Mouse (Mus musculus): ENCODE results near the gene Sema3b. TPM values are rescaled to one million over a fixed set of nuclear protein-coding genes. Genes with fewer than 3 reads are reported as not detected.

Gene Sema3b
- total and polyA plus RNA-seq, 2 experiments from 2014 or later = 4.0 to 16.7 TPM

GRCm38 (mm10) chr9:107643544-107644214 is 34.6 kb upstream of the Sema3b start:
- H3K4me2 ChIP-seq (ENCODE audit: low read depth, low read length, poor library complexity, severe bottlenecking) = peak overlapping the region; percentile 50; the same call in 1 of the 2 replicates

DNA sequence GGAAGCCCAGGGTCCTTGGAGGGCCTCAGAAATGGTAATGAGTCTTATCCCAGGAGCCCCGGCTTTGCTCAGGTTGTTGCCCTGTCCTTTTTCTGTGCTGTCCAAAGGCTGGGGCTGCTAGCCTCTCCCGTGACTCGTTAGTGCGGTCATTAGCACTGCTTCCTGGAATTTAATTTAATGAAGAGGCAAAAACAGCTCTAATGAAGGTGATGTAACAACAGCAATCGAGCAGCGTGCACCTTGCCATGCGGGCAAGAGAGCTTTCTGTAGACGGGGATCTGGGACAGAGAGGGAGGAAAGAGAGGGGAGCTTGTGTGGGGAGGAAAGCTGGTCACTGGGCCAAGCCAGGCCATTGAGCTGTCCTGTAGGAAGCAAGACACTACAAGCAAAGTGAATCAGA is 32.6 kb upstream of the Sema3b start:
- no peak overlapping the region for H3K4me3 ChIP-seq (ENCODE audit: low read depth, low read length)
- ATAC-seq (ENCODE audit: low FRiP score) = no peak

More at GRCm38 (mm10) chr9:107643544-107644214, 34.6 kb upstream of the Sema3b start:
- TF ChIP-seq CTCF (IDR thresholded peaks at IDR 0.05) = no peak
- no peaks in the 10 kb centered on the region for H3K9me3 ChIP-seq (ENCODE audit: low read length)
- H3K27ac ChIP-seq (ENCODE audit: low read depth, low read length) = no peak overlapping the region; the same call in 1 of the 2 replicates
- DNase-seq (ENCODE audit: low spot score) = no peak
- 0 out of 2 replicates have a peak overlapping the region, but pooled peaks have one; percentile 37 for H3K9ac ChIP-seq (replicated peaks; ENCODE audit: low read length, poor library complexity, severe bottlenecking)
- 93% methylated on average over 13 of the region's 13 CpGs for WGBS
- H3K36me3 ChIP-seq (ENCODE audit: insufficient read depth, low read length) = no peaks in the 10 kb centered on the region
- ATAC-seq (ENCODE audit: low FRiP score) = no peak
- H3K4me1 ChIP-seq (ENCODE audit: insufficient read depth, low read length) = 0 out of 2 replicates have a peak, but pooled peaks cover 2% of the 10 kb centered on the region
- no peaks in the 10 kb centered on the region for H3K27me3 ChIP-seq (ENCODE audit: insufficient read depth, low read length)
- H3K4me3 ChIP-seq (ENCODE audit: low read depth, low read length) = no peak overlapping the region

GRCm38 (mm10) chr9:107640257-107640772 is 31.3 kb upstream of the Sema3b start:
- Histone ChIP-seq H3K9ac (replicated peaks; ENCODE audit: low read length, poor library complexity, severe bottlenecking) (no peak overlapping the region), H3K27ac (ENCODE audit: low read depth, low read length) (no peak overlapping the region), H3K4me3 (ENCODE audit: low read depth, low read length) (no peak overlapping the region), H3K9me3 (ENCODE audit: low read length) (no peaks in the 10 kb centered on the region), H3K36me3 (ENCODE audit: insufficient read depth, low read length) (no peaks in the 10 kb centered on the region), H3K4me1 (ENCODE audit: insufficient read depth, low read length) (peaks cover 7% of the 10 kb centered on the region; the same call in 1 of the 2 replicates), H3K27me3 (ENCODE audit: insufficient read depth, low read length) (no peaks in the 10 kb centered on the region), H3K4me2 (ENCODE audit: low read depth, low read length, poor library complexity, severe bottlenecking) (no peak overlapping the region)
- no peak for TF ChIP-seq CTCF (IDR thresholded peaks at IDR 0.05)
- ATAC-seq (ENCODE audit: low FRiP score) = no peak
- WGBS = 30% methylated on average over 7 of the region's 8 CpGs
- DNase-seq (ENCODE audit: low spot score) = no peak

More for the DNA sequence above, 32.6 kb upstream of the Sema3b start:
- Histone ChIP-seq H3K4me2 (ENCODE audit: low read depth, low read length, poor library complexity, severe bottlenecking) (no peak overlapping the region), H3K9ac (replicated peaks; ENCODE audit: low read length, poor library complexity, severe bottlenecking) (no peak overlapping the region), H3K27ac (ENCODE audit: low read depth, low read length) (no peak overlapping the region), H3K27me3 (ENCODE audit: insufficient read depth, low read length) (no peaks in the 10 kb centered on the region), H3K4me1 (ENCODE audit: insufficient read depth, low read length) (peaks cover 7% of the 10 kb centered on the region; the same call in 1 of the 2 replicates), H3K9me3 (ENCODE audit: low read length) (no peaks in the 10 kb centered on the region), H3K36me3 (ENCODE audit: insufficient read depth, low read length) (no peaks in the 10 kb centered on the region)
- 39% methylated on average over 8 of the region's 8 CpGs for WGBS
- DNase-seq (ENCODE audit: low spot score) = no peak
- TF ChIP-seq CTCF (IDR thresholded peaks at IDR 0.05) = no peak

DNA sequence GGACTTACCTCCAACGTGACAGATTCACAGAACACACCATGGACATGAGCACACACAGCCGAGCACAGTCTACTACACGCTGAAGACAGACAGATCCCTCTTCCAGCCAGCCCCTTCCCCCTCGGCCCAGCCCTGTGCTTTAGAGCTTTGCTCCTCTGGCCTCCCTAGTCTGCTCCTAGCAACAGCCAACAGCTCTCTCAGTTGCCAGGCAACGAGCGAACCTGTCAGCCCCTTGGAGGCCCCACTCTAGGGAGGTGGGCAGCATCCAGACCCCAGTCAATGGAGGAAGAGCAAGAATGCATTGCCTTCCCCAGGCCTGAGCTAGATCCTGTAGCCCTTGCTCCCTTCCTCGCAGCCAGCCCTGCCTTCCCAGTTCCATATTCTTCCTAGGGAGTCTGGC is 28.0 kb upstream of the Sema3b start:
- H3K4me3 ChIP-seq (ENCODE audit: low read depth, low read length) = no peak overlapping the region
- 0 out of 2 replicates have a peak overlapping the region, but pooled peaks have one; percentile 33 for H3K9ac ChIP-seq (replicated peaks; ENCODE audit: low read length, poor library complexity, severe bottlenecking)
- H3K4me2 ChIP-seq (ENCODE audit: low read depth, low read length, poor library complexity, severe bottlenecking) = no peak overlapping the region
- no peaks in the 10 kb centered on the region for H3K9me3 ChIP-seq (ENCODE audit: low read length)
- ATAC-seq (ENCODE audit: low FRiP score) = no peak; the same call in 1 of the 2 replicates
- no peaks in the 10 kb centered on the region for H3K27me3 ChIP-seq (ENCODE audit: insufficient read depth, low read length)
- no peak for TF ChIP-seq CTCF (IDR thresholded peaks at IDR 0.05)
- no peaks in the 10 kb centered on the region for H3K36me3 ChIP-seq (ENCODE audit: insufficient read depth, low read length)
- DNase-seq (ENCODE audit: low spot score) = peak; percentile 79
- 13% methylated on average over 7 of the region's 7 CpGs for WGBS
- peaks cover 14% of the 10 kb centered on the region for H3K4me1 ChIP-seq (ENCODE audit: insufficient read depth, low read length)
- H3K27ac ChIP-seq (ENCODE audit: low read depth, low read length) = peak overlapping the region; percentile 70

GRCm38 (mm10) chr9:107635279-107636028 is 26.4 kb upstream of the Sema3b start, which contains the start of gene Gnai2:
Gnai2 (minus strand) TSS chr9:107635367.
- peak within 1 kb of the TSS; percentile 80 for H3K4me3 ChIP-seq (ENCODE audit: low read depth, low read length)
- peak within 1 kb of the TSS; percentile 95 for H3K27ac ChIP-seq (ENCODE audit: low read depth, low read length)
- peak within 1 kb of the TSS; percentile 87 for H3K9ac ChIP-seq (replicated peaks; ENCODE audit: low read length, poor library complexity, severe bottlenecking)
- 5% methylated on average over 38 of the region's 38 CpGs for WGBS
- H3K4me1 ChIP-seq (ENCODE audit: insufficient read depth, low read length) = peaks cover 25% of the 10 kb centered on the region
- TF ChIP-seq CTCF (IDR thresholded peaks at IDR 0.05) = no peak; the same call in none of the 2 replicates
- peak within 1 kb of the TSS; percentile 98 for H3K4me2 ChIP-seq (ENCODE audit: low read depth, low read length, poor library complexity, severe bottlenecking)
- no peaks in the 10 kb centered on the region for H3K27me3 ChIP-seq (ENCODE audit: insufficient read depth, low read length)
- ATAC-seq (ENCODE audit: low FRiP score) (peak; percentile 85), DNase-seq (ENCODE audit: low spot score) (peak; percentile 95)
- no peaks in the 10 kb centered on the region for H3K9me3 ChIP-seq (ENCODE audit: low read length)
- no peaks in the 10 kb centered on the region for H3K36me3 ChIP-seq (ENCODE audit: insufficient read depth, low read length)

Data from midbrain, postnatal 0 days (tissue).